ENCODE assay signal across 10 mouse cellular contexts in genomic region chr7:49635074-49635621, GRCm38 (mm10). TPM values are rescaled to one million over a fixed set of nuclear protein-coding genes. Genes with fewer than 3 reads are reported as not detected.
DNase-seq lines count a peak whose midpoint lies in the region; ATAC-seq and TF ChIP-seq lines count a peak whose summit lies in the region.
"Had no signal": no experiment of that assay in that cellular context is flagged by ENCODE, and none has a peak within 500 bp of the region (broad histone marks: within the 10 kb centered on the region; RNA-seq: fewer than 3 reads in every experiment).

No protein-coding gene starts in this region.

- no peaks in the 10 kb centered on the region for H3K36me3 ChIP-seq in megakaryocyte, embryonic 14.5 days (replicated peaks; ENCODE audit: low read length)
- no peaks in the 10 kb centered on the region for H3K36me3 ChIP-seq in limb, embryonic 12.5 days
- H3K36me3 ChIP-seq in stomach, embryonic 15.5 days = no peaks in the 10 kb centered on the region

- TF ChIP-seq CTCF in left cerebral cortex, adult 2 months (IDR thresholded peaks at IDR 0.05) = no peak

- H3K4me3 ChIP-seq in megakaryocyte, embryonic 14.5 days (replicated peaks) = peak overlapping the region; percentile 80
- 0 out of 2 replicates have a peak overlapping the region, but pooled peaks have one; percentile 4 for H3K4me3 ChIP-seq in limb, embryonic 12.5 days (replicated peaks)
- H3K4me3 ChIP-seq in stomach, embryonic 15.5 days (replicated peaks) = no peak overlapping the region; the same call in 1 of the 2 replicates
- H3K4me3 ChIP-seq in left cerebral cortex, adult 2 months = no peak overlapping the region

- peaks cover 96% of the 10 kb centered on the region for H3K27me3 ChIP-seq in megakaryocyte, embryonic 14.5 days (replicated peaks)
- peaks cover 98% of the 10 kb centered on the region for H3K27me3 ChIP-seq in limb, embryonic 12.5 days
- H3K27me3 ChIP-seq in stomach, embryonic 15.5 days (replicated peaks) = peaks cover 82% of the 10 kb centered on the region

- no peak overlapping the region for H3K9ac ChIP-seq in limb, embryonic 12.5 days (replicated peaks)
- H3K9ac ChIP-seq in stomach, embryonic 15.5 days = no peak overlapping the region

- no peak for ATAC-seq in megakaryocyte, adult 5-6 weeks (ENCODE audit: poor library complexity, severe bottlenecking)
- no peak for ATAC-seq in limb, embryonic 12.5 days (ENCODE audit: insufficient number of reproducible peaks, insufficient read depth, low FRiP score, low TSS enrichment, low read depth)
- no peak for ATAC-seq in stomach, embryonic 15.5 days (ENCODE audit: insufficient read depth, low FRiP score, low read depth)

- DNase-seq in cerebellum, postnatal 10 days = peak; percentile 34 to 51
- no peak for DNase-seq in cerebellum, postnatal 36 days
- DNase-seq in left cerebral cortex, adult 2 months (ENCODE audit: extremely low spot score in 1 of 2, low spot score in 2 of 2) = no peak
- no peak for DNase-seq in cerebellum, adult 11-12 months

- peak overlapping the region; percentile 13; the same call in 1 of the 2 replicates for H3K4me2 ChIP-seq in limb, embryonic 12.5 days
- H3K4me2 ChIP-seq in stomach, embryonic 15.5 days = 0 out of 2 replicates have a peak overlapping the region, but pooled peaks have one; percentile 73

- H3K4me1 ChIP-seq in megakaryocyte, embryonic 14.5 days = peaks cover 36% of the 10 kb centered on the region
- peaks cover 36% of the 10 kb centered on the region for H3K4me1 ChIP-seq in limb, embryonic 12.5 days (replicated peaks)
- peaks cover 10% of the 10 kb centered on the region; the same call in 1 of the 2 replicates for H3K4me1 ChIP-seq in stomach, embryonic 15.5 days

- H3K27ac ChIP-seq in limb, embryonic 12.5 days = no peak overlapping the region
- H3K27ac ChIP-seq in stomach, embryonic 15.5 days = no peak overlapping the region
- no peak overlapping the region for H3K27ac ChIP-seq in left cerebral cortex, adult 2 months

- WGBS in limb, embryonic 12.5 days = under 1% methylated on average over 35 of the region's 35 CpGs
- under 1% methylated on average over 35 of the region's 35 CpGs for WGBS in stomach, embryonic 15.5 days

- peaks cover 34% of the 10 kb centered on the region for H3K9me3 ChIP-seq in megakaryocyte, embryonic 14.5 days
- 0 out of 2 replicates have a peak, but pooled peaks cover 3% of the 10 kb centered on the region for H3K9me3 ChIP-seq in limb, embryonic 12.5 days
- no peaks in the 10 kb centered on the region for H3K9me3 ChIP-seq in stomach, embryonic 15.5 days

- intact Hi-C loops in left cerebral cortex, adult 2 months (cut with DNase I) = loop anchor here (2.0 to 5.0 kb wide), 2 partner anchors 42 to 276 kb away; partner anchors contain the start of gene Slc6a5

RNA-seq across cellular contexts. Expression of gene Dbx1, which starts 1.5 kb away (rescaled TPM):
- polyA plus RNA-seq in megakaryocyte, embryonic 14.5 days (2012; ENCODE audit: insufficient read depth, low replicate concordance) = not detected in 2 replicates
- not detected in 2 replicates for total RNA-seq in megakaryocyte, adult 5-6 weeks (2015)
- not detected in 2 replicates for total RNA-seq in megakaryocyte, adult 5-6 weeks (2017)
- polyA plus RNA-seq in limb, embryonic 12.5 days (2016; fragmentation: Nextera tagmentation; extraction: Ambion mirVana) = 0.26 and 0.31 TPM in 2 replicates
- polyA plus RNA-seq in stomach, embryonic 15.5 days (2015; fragmentation: Nextera tagmentation; extraction: Ambion mirVana) = 0.10 and 0.14 TPM in 2 replicates
- total RNA-seq in left cerebral cortex, adult 2 months (2021) = not detected
- total RNA-seq: heart, adult 18-20 months; neutrophil, adult 5-6 weeks had no signal

Comparison
In these comparisons a context has a peak if more than half of its experiments do, and no peak if none do; other contexts are left out.
1. DNase-seq: peak in cerebellum, postnatal 10 days (2 of 2); none in cerebellum, postnatal 36 days (0 of 2), left cerebral cortex, adult 2 months (0 of 2) and cerebellum, adult 11-12 months (single experiment).
2. H3K4me3 ChIP-seq: peak in megakaryocyte, embryonic 14.5 days (single experiment) and limb, embryonic 12.5 days (single experiment); none in stomach, embryonic 15.5 days (single experiment) and left cerebral cortex, adult 2 months (single experiment).